Mouse (Mus musculus): Measurements from ENCODE around the gene Gbf1.
A peak's percentile ranks its signal among the peaks of the same experiment; 100 is the strongest.

Gene Gbf1

GRCm38 (mm10) chr19:46328081-46329030 is 176.0 kb downstream of the Gbf1 start, which contains the start of gene Fbxl15:
Gene Fbxl15, plus strand, starts transcription at chr19:46328184.
- DNase-seq (ENCODE audit: extremely low read depth, low read depth), result peak; percentile 94

GRCm38 (mm10) chr19:46329031-46329641 is 176.8 kb downstream of the Gbf1 start:
- no peak for DNase-seq (ENCODE audit: extremely low read depth, low read depth)

GRCm38 (mm10) chr19:46329951-46330350 is 177.6 kb downstream of the Gbf1 start:
- DNase-seq (ENCODE audit: extremely low read depth, low read depth), result no peak

GRCm38 (mm10) chr19:46330696-46331095 is 178.4 kb downstream of the Gbf1 start:
- DNase-seq (ENCODE audit: extremely low read depth, low read depth), result no peak

- no peak for DNase-seq (ENCODE audit: extremely low read depth, low read depth)
These were observed 179.0 kb downstream of the Gbf1 start for GRCm38 (mm10) chr19:46331326-46331725.

GRCm38 (mm10) chr19:46331936-46332335 is 179.6 kb downstream of the Gbf1 start:
- DNase-seq (ENCODE audit: extremely low read depth, low read depth), result no peak

GRCm38 (mm10) chr19:46332721-46333339 is 180.5 kb downstream of the Gbf1 start:
- DNase-seq (ENCODE audit: extremely low read depth, low read depth), result no peak

- DNase-seq (ENCODE audit: extremely low read depth, low read depth), result no peak
These were observed 181.6 kb downstream of the Gbf1 start for GRCm38 (mm10) chr19:46333906-46334305.
